ENCODE assay signal across 10 mouse cellular contexts in the genomic region with DNA sequence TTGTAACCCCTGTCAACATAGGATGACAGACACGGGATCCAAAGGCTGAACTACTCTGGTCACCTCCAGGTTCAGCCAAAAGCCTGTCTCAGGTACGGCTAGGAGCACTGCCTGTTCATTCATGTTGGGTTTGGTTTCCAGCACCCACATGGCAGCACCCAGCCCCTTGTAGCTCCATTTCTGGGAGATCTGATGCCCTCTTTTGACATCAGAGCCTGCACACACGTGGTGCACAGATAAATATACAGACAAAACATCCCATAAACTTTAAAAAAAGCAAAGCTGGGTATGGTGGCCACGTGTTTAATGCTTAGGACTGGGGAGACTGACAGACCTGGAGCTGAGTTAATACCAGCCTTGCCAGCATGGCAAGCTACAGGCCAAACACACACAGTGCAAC. TPM values are rescaled to one million over a fixed set of nuclear protein-coding genes. Genes with fewer than 3 reads are reported as not detected.
DNase-seq lines count a peak whose midpoint lies in the region; ATAC-seq and TF ChIP-seq lines count a peak whose summit lies in the region.
"Had no signal": no experiment of that assay in that cellular context is flagged by ENCODE, and none has a peak within 500 bp of the region (broad histone marks: within the 10 kb centered on the region; RNA-seq: fewer than 3 reads in every experiment).

No protein-coding gene starts in this region.

- no peak overlapping the region for H3K27ac ChIP-seq in forebrain, embryonic 10.5 days
- H3K27ac ChIP-seq in forebrain, embryonic 15.5 days (replicated peaks), result no peak overlapping the region
- peak overlapping the region; percentile 93 for H3K27ac ChIP-seq in kidney, embryonic 15.5 days
- peak overlapping the region; percentile 48; the same call in 1 of the 2 replicates for H3K27ac ChIP-seq in CH12.LX (ENCODE audit: insufficient read depth, low read depth)
- H3K27ac ChIP-seq in limb, embryonic 15.5 days, result peak overlapping the region; percentile 84

- no peak overlapping the region for H3K4me2 ChIP-seq in forebrain, embryonic 15.5 days (replicated peaks)
- peak overlapping the region; percentile 89 for H3K4me2 ChIP-seq in kidney, embryonic 15.5 days
- H3K4me2 ChIP-seq in CH12.LX (ENCODE audit: insufficient read depth, low read depth, poor library complexity, severe bottlenecking), result no peak overlapping the region
- 0 out of 2 replicates have a peak overlapping the region, but pooled peaks have one; percentile 75 for H3K4me2 ChIP-seq in limb, embryonic 15.5 days

- no peak for TF ChIP-seq RAD21 in CH12.LX (IDR thresholded peaks at IDR 0.05; ENCODE audit: low read depth, low read length)

- no peaks in the 10 kb centered on the region for H3K27me3 ChIP-seq in forebrain, embryonic 10.5 days (ENCODE audit: poor library complexity, severe bottlenecking)
- H3K27me3 ChIP-seq in forebrain, embryonic 15.5 days, result no peaks in the 10 kb centered on the region
- H3K27me3 ChIP-seq in kidney, embryonic 15.5 days, result no peaks in the 10 kb centered on the region
- H3K27me3 ChIP-seq in CH12.LX (replicated peaks), result no peaks in the 10 kb centered on the region
- no peaks in the 10 kb centered on the region for H3K27me3 ChIP-seq in limb, embryonic 15.5 days

- H3K9me3 ChIP-seq in forebrain, embryonic 10.5 days, result peaks cover 4% of the 10 kb centered on the region; the same call in 1 of the 2 replicates
- H3K9me3 ChIP-seq in forebrain, embryonic 15.5 days, result no peaks in the 10 kb centered on the region
- no peaks in the 10 kb centered on the region for H3K9me3 ChIP-seq in kidney, embryonic 15.5 days (replicated peaks)
- H3K9me3 ChIP-seq in CH12.LX (replicated peaks; ENCODE audit: low read length), result peaks cover 9% of the 10 kb centered on the region
- H3K9me3 ChIP-seq in limb, embryonic 15.5 days, result no peaks in the 10 kb centered on the region

- peaks cover 25% of the 10 kb centered on the region for H3K79me2 ChIP-seq in CH12.LX (replicated peaks; ENCODE audit: control insufficient read depth, extremely low read depth, insufficient read depth, poor library complexity, severe bottlenecking)

- in situ Hi-C loops in CH12.LX (cut with MboI; ENCODE audit: low pct_ligation_motif_present, low pct_unique_long_range_greater_than_20kb, low sequenced_read_pairs), result no loop called here

- no peak for TF ChIP-seq CTCF in CH12.LX (conservative IDR thresholded peaks at IDR 0.05 in 1 of 2, IDR thresholded peaks at IDR 0.05 in 1 of 2; ENCODE audit: low read depth in 2 of 2, low read length in 2 of 2)

- peaks cover 62% of the 10 kb centered on the region for H3K36me3 ChIP-seq in forebrain, embryonic 10.5 days (replicated peaks)
- H3K36me3 ChIP-seq in forebrain, embryonic 15.5 days, result peaks cover 52% of the 10 kb centered on the region
- H3K36me3 ChIP-seq in kidney, embryonic 15.5 days, result peaks cover 60% of the 10 kb centered on the region
- H3K36me3 ChIP-seq in CH12.LX (replicated peaks in 1 of 2; ENCODE audit: control insufficient read depth in 1 of 2, insufficient read depth in 1 of 2, low read length in 1 of 2), result peaks cover 59 to 77% of the 10 kb centered on the region in 2 experiments
- peaks cover 62% of the 10 kb centered on the region for H3K36me3 ChIP-seq in limb, embryonic 15.5 days

- peaks cover 29% of the 10 kb centered on the region for H3K4me1 ChIP-seq in forebrain, embryonic 10.5 days
- H3K4me1 ChIP-seq in forebrain, embryonic 15.5 days, result peaks cover 27% of the 10 kb centered on the region
- H3K4me1 ChIP-seq in kidney, embryonic 15.5 days, result peaks cover 34% of the 10 kb centered on the region
- H3K4me1 ChIP-seq in CH12.LX (ENCODE audit: control insufficient read depth in 1 of 2, insufficient read depth in 2 of 2), result peaks cover 20 to 33% of the 10 kb centered on the region in 2 experiments
- H3K4me1 ChIP-seq in limb, embryonic 15.5 days, result peaks cover 27% of the 10 kb centered on the region

- DNase-seq in forebrain, embryonic 10.5 days (ENCODE audit: extremely low spot score, low spot score), result no peak
- DNase-seq in kidney, adult 11 months, result no peak
- no peak for DNase-seq in CH12.LX (ENCODE audit: extremely low read depth)
- DNase-seq in frontal cortex, postnatal 25 days (ENCODE audit: low spot score in 2 of 2), result no peak
- DNase-seq: cerebellum, postnatal 14 days; kidney, postnatal 14 days had no signal

- ATAC-seq in forebrain, embryonic 15.5 days (replicated peaks), result no peak
- no peak for ATAC-seq in kidney, embryonic 15.5 days (replicated peaks; ENCODE audit: low FRiP score)
- no peak for ATAC-seq in limb, embryonic 15.5 days (ENCODE audit: insufficient number of reproducible peaks, low FRiP score, low TSS enrichment, low read depth)
- ATAC-seq in megakaryocyte progenitor cell, adult 5-6 weeks (replicated peaks; ENCODE audit: poor library complexity), result no peak

- H3K4me3 ChIP-seq in forebrain, embryonic 10.5 days, result peak overlapping the region; percentile 90; the same call in 1 of the 2 replicates
- no peak overlapping the region for H3K4me3 ChIP-seq in forebrain, embryonic 15.5 days
- H3K4me3 ChIP-seq in kidney, embryonic 15.5 days (replicated peaks), result peak overlapping the region; percentile 96; the same call in 1 of the 2 replicates
- no peak overlapping the region for H3K4me3 ChIP-seq in CH12.LX (replicated peaks in 1 of 3; ENCODE audit: low read depth in 2 of 3, low read length in 2 of 3, poor library complexity in 1 of 3)
- H3K4me3 ChIP-seq in limb, embryonic 15.5 days, result no peak overlapping the region

- dilution Hi-C loops in CH12.LX (cut with MboI; ENCODE audit: extremely low pct_ligation_motif_present, extremely low pct_unique_long_range_greater_than_20kb, low sequenced_read_pairs), result no loop called here

- no peak for TF ChIP-seq EP300 in CH12.LX (IDR thresholded peaks at IDR 0.05; ENCODE audit: low read length)

- H3K9ac ChIP-seq in forebrain, embryonic 15.5 days (replicated peaks), result no peak overlapping the region
- peak overlapping the region; percentile 91; the same call in 1 of the 2 replicates for H3K9ac ChIP-seq in kidney, embryonic 15.5 days
- no peak overlapping the region for H3K9ac ChIP-seq in CH12.LX (ENCODE audit: insufficient read depth, low read depth)
- no peak overlapping the region for H3K9ac ChIP-seq in limb, embryonic 15.5 days

- no peak for TF ChIP-seq POLR2A in CH12.LX (IDR thresholded peaks at IDR 0.05; ENCODE audit: low read depth, low read length)

- WGBS in forebrain, embryonic 10.5 days, result 53% methylated on average over 4 of the region's 4 CpGs
- 50% methylated on average over 4 of the region's 4 CpGs for WGBS in forebrain, embryonic 15.5 days
- 48% methylated on average over 4 of the region's 4 CpGs for WGBS in kidney, embryonic 15.5 days
- 40% methylated on average over 4 of the region's 4 CpGs for WGBS in limb, embryonic 15.5 days

RNA-seq across cellular contexts. Expression of gene Uqcr11, which starts 1.3 kb away (rescaled TPM):
- 625 and 631 TPM in 2 replicates for polyA plus RNA-seq in forebrain, embryonic 10.5 days (2016; fragmentation: Nextera tagmentation; extraction: Ambion mirVana)
- 551 and 574 TPM in 2 replicates for polyA plus RNA-seq in forebrain, embryonic 15.5 days (2015; fragmentation: Nextera tagmentation; extraction: Ambion mirVana)
- 790 and 798 TPM in 2 replicates for polyA plus RNA-seq in kidney, embryonic 15.5 days (2015; fragmentation: Nextera tagmentation; extraction: Ambion mirVana)
- 466 and 529 TPM in 2 replicates for total RNA-seq in CH12.LX (2012; rRNA removed)
- 442 and 444 TPM in 2 replicates for total RNA-seq in CH12.LX (2014; rRNA removed)
- 206 and 248 TPM in 2 replicates for polyA plus RNA-seq in CH12.LX (2012; ENCODE audit: insufficient read length, low read depth)
- polyA plus RNA-seq in limb, embryonic 15.5 days (2015; fragmentation: Nextera tagmentation; extraction: Ambion mirVana), result 562 and 570 TPM in 2 replicates
- total RNA-seq in megakaryocyte progenitor cell, adult 5-6 weeks (2015), result 202 and 210 TPM in 2 replicates
- total RNA-seq in megakaryocyte progenitor cell, adult 5-6 weeks (2017), result 184 and 263 TPM in 2 replicates

RNA-seq across cellular contexts. Expression of gene Mbd3, which starts 8.6 kb away (rescaled TPM):
- 343 and 346 TPM in 2 replicates for polyA plus RNA-seq in forebrain, embryonic 10.5 days (2016; fragmentation: Nextera tagmentation; extraction: Ambion mirVana)
- 281 and 295 TPM in 2 replicates for polyA plus RNA-seq in forebrain, embryonic 15.5 days (2015; fragmentation: Nextera tagmentation; extraction: Ambion mirVana)
- 260 and 283 TPM in 2 replicates for polyA plus RNA-seq in kidney, embryonic 15.5 days (2015; fragmentation: Nextera tagmentation; extraction: Ambion mirVana)
- total RNA-seq in CH12.LX (2012; rRNA removed), result 61.9 and 67.0 TPM in 2 replicates
- 48.7 and 51.5 TPM in 2 replicates for total RNA-seq in CH12.LX (2014; rRNA removed)
- 131 and 133 TPM in 2 replicates for polyA plus RNA-seq in CH12.LX (2012; ENCODE audit: insufficient read length, low read depth)
- polyA plus RNA-seq in limb, embryonic 15.5 days (2015; fragmentation: Nextera tagmentation; extraction: Ambion mirVana), result 218 and 219 TPM in 2 replicates
- total RNA-seq in megakaryocyte progenitor cell, adult 5-6 weeks (2015), result 91.1 and 96.6 TPM in 2 replicates
- total RNA-seq in megakaryocyte progenitor cell, adult 5-6 weeks (2017), result 82.8 and 90.8 TPM in 2 replicates

RNA-seq across cellular contexts. Expression of gene Mex3d, which starts 20.5 kb away (rescaled TPM):
- 6.8 and 7.0 TPM in 2 replicates for polyA plus RNA-seq in forebrain, embryonic 10.5 days (2016; fragmentation: Nextera tagmentation; extraction: Ambion mirVana)
- 22.0 and 22.7 TPM in 2 replicates for polyA plus RNA-seq in forebrain, embryonic 15.5 days (2015; fragmentation: Nextera tagmentation; extraction: Ambion mirVana)
- polyA plus RNA-seq in kidney, embryonic 15.5 days (2015; fragmentation: Nextera tagmentation; extraction: Ambion mirVana), result 7.1 and 8.4 TPM in 2 replicates
- total RNA-seq in CH12.LX (2012; rRNA removed), result 8.4 and 8.5 TPM in 2 replicates
- 4.9 and 6.6 TPM in 2 replicates for total RNA-seq in CH12.LX (2014; rRNA removed)
- 4.7 and 5.9 TPM in 2 replicates for polyA plus RNA-seq in CH12.LX (2012; ENCODE audit: insufficient read length, low read depth)
- polyA plus RNA-seq in limb, embryonic 15.5 days (2015; fragmentation: Nextera tagmentation; extraction: Ambion mirVana), result 6.1 and 6.8 TPM in 2 replicates
- total RNA-seq in megakaryocyte progenitor cell, adult 5-6 weeks (2015), result 1.9 and 4.3 TPM in 2 replicates
- 2.7 and 7.9 TPM in 2 replicates for total RNA-seq in megakaryocyte progenitor cell, adult 5-6 weeks (2017)

RNA-seq across cellular contexts. Expression of gene Tcf3, which starts 25.5 kb away (rescaled TPM):
- polyA plus RNA-seq in forebrain, embryonic 10.5 days (2016; fragmentation: Nextera tagmentation; extraction: Ambion mirVana), result 191 and 199 TPM in 2 replicates
- polyA plus RNA-seq in forebrain, embryonic 15.5 days (2015; fragmentation: Nextera tagmentation; extraction: Ambion mirVana), result 85.2 and 89.6 TPM in 2 replicates
- 130 and 138 TPM in 2 replicates for polyA plus RNA-seq in kidney, embryonic 15.5 days (2015; fragmentation: Nextera tagmentation; extraction: Ambion mirVana)
- total RNA-seq in CH12.LX (2012; rRNA removed), result 179 and 207 TPM in 2 replicates
- total RNA-seq in CH12.LX (2014; rRNA removed), result 139 and 146 TPM in 2 replicates
- polyA plus RNA-seq in CH12.LX (2012; ENCODE audit: insufficient read length, low read depth), result 208 and 223 TPM in 2 replicates
- polyA plus RNA-seq in limb, embryonic 15.5 days (2015; fragmentation: Nextera tagmentation; extraction: Ambion mirVana), result 94.8 and 110 TPM in 2 replicates
- total RNA-seq in megakaryocyte progenitor cell, adult 5-6 weeks (2015), result 29.9 and 35.3 TPM in 2 replicates
- total RNA-seq in megakaryocyte progenitor cell, adult 5-6 weeks (2017), result 33.5 and 51.0 TPM in 2 replicates

RNA-seq across cellular contexts. Expression of gene Plk5, which starts 51.7 kb away (rescaled TPM):
- polyA plus RNA-seq in forebrain, embryonic 10.5 days (2016; fragmentation: Nextera tagmentation; extraction: Ambion mirVana), result 0.43 and 0.71 TPM in 2 replicates
- 2.2 and 2.7 TPM in 2 replicates for polyA plus RNA-seq in forebrain, embryonic 15.5 days (2015; fragmentation: Nextera tagmentation; extraction: Ambion mirVana)
- polyA plus RNA-seq in kidney, embryonic 15.5 days (2015; fragmentation: Nextera tagmentation; extraction: Ambion mirVana), result 0.67 and 0.70 TPM in 2 replicates
- total RNA-seq in CH12.LX (2012; rRNA removed) (not detected in 2 replicates), CH12.LX (2014; rRNA removed) (not detected in 2 replicates)
- not detected in 2 replicates for polyA plus RNA-seq in CH12.LX (2012; ENCODE audit: insufficient read length, low read depth)
- polyA plus RNA-seq in limb, embryonic 15.5 days (2015; fragmentation: Nextera tagmentation; extraction: Ambion mirVana), result 0.91 and 0.99 TPM in 2 replicates
- total RNA-seq in megakaryocyte progenitor cell, adult 5-6 weeks (2015), result not detected in 2 replicates
- total RNA-seq in megakaryocyte progenitor cell, adult 5-6 weeks (2017), result not detected in 2 replicates

Comparison
In these comparisons a context has a peak if more than half of its experiments do, and no peak if none do; other contexts are left out.
1. H3K4me3 ChIP-seq: peak in forebrain, embryonic 10.5 days (single experiment) and kidney, embryonic 15.5 days (single experiment); none in forebrain, embryonic 15.5 days (single experiment), CH12.LX (0 of 3) and limb, embryonic 15.5 days (single experiment).
2. H3K27ac ChIP-seq: peak in kidney, embryonic 15.5 days (single experiment), CH12.LX (single experiment) and limb, embryonic 15.5 days (single experiment); none in forebrain, embryonic 10.5 days (single experiment) and forebrain, embryonic 15.5 days (single experiment).
3. H3K4me2 ChIP-seq: peak in kidney, embryonic 15.5 days (single experiment) and limb, embryonic 15.5 days (single experiment); none in forebrain, embryonic 15.5 days (single experiment) and CH12.LX (single experiment).